Mouse (Mus musculus) erythroblast, embryonic 14.5 days (primary cell): Measurements from ENCODE around the gene Capn5.

ENCODE experiments used
- GATA1 ChIP-seq: IDR thresholded peaks from 2 replicates; pipeline ENCODE4 v1.6.1; 2012; ENCODE audit warnings: low read length, inconsistent platforms, mixed read lengths
- TAL1 ChIP-seq: IDR thresholded peaks from 3 replicates; pipeline ENCODE4 v1.6.1; 2012; ENCODE audit warnings: low read length, inconsistent platforms, mixed read lengths

- TF ChIP-seq GATA1 (no peak), TAL1 (no peak)
Observed at GRCm38 (mm10) chr7:98103942-98104292, 74.2 kb downstream of the Capn5 start.
